Mouse (Mus musculus): Measurements from ENCODE around the gene Idh2. TPM values are rescaled to one million over a fixed set of nuclear protein-coding genes. Genes with fewer than 3 reads are reported as not detected.

The Idh2 gene
- polyA plus RNA-seq, 1 experiment from 2014 or later, result 629 TPM

GRCm38 (mm10) chr7:80111066-80112045 lies 3.8 kb downstream of the Idh2 start:
- Histone ChIP-seq H3K4me2 (no peak overlapping the region; the same call in 1 of the 2 replicates), H3K9me3 (ENCODE audit: low read depth, low read length) (no peaks in the 10 kb centered on the region), H3K27ac (ENCODE audit: low read depth) (no peak overlapping the region), H3K4me3 (ENCODE audit: low read depth, low read length) (no peak overlapping the region), H3K4me1 (ENCODE audit: insufficient read depth) (peaks cover 14% of the 10 kb centered on the region), H3K36me3 (ENCODE audit: insufficient read depth) (peaks cover 29% of the 10 kb centered on the region), H3K27me3 (ENCODE audit: insufficient read depth, low read length) (no peaks in the 10 kb centered on the region), H3K9ac (no peak overlapping the region)
- DNase-seq (no peak), ATAC-seq (ENCODE audit: insufficient read depth) (no peak)
- TF ChIP-seq CTCF (IDR thresholded peaks at IDR 0.05; ENCODE audit: low read depth), result no peak
- 67% methylated on average over 9 of the region's 9 CpGs for WGBS

DNA sequence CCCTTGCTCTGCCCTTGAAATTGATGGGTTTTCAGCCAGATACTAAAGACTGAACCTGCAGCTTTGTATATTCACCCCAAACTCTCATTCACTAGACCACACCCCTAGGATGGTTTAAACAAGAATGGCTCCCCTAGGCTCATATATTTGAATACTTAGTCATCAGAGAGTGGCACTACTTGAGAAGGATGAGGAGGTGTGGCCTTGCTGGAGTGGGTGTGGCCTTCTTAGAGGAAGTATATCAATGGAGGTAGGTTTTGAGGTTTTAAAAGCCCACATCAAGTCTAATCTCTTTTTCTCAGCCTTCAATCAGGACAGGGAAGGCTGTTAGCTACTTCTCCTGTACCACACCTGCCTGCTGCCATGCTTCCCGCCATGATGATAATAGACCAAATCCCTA lies 8.8 kb downstream of the Idh2 start:
- ATAC-seq (ENCODE audit: insufficient read depth) (no peak), DNase-seq (no peak)
- H3K4me3 ChIP-seq (ENCODE audit: low read depth, low read length), result no peak overlapping the region
- H3K27ac ChIP-seq (ENCODE audit: low read depth), result no peak overlapping the region
- TF ChIP-seq CTCF (IDR thresholded peaks at IDR 0.05; ENCODE audit: low read depth), result no peak
- no peak overlapping the region for H3K9ac ChIP-seq
- peaks cover 57% of the 10 kb centered on the region for H3K36me3 ChIP-seq (ENCODE audit: insufficient read depth)
- 90% methylated on average over 1 of the region's 1 CpGs for WGBS
- H3K4me2 ChIP-seq, result no peak overlapping the region
- no peaks in the 10 kb centered on the region for H3K9me3 ChIP-seq (ENCODE audit: low read depth, low read length)
- no peaks in the 10 kb centered on the region for H3K27me3 ChIP-seq (ENCODE audit: insufficient read depth, low read length)
- H3K4me1 ChIP-seq (ENCODE audit: insufficient read depth), result no peaks in the 10 kb centered on the region

- WGBS, result 92% methylated on average over 4 of the region's 4 CpGs
- Histone ChIP-seq H3K4me2 (no peak overlapping the region), H3K4me3 (ENCODE audit: low read depth, low read length) (no peak overlapping the region), H3K9ac (no peak overlapping the region), H3K27ac (ENCODE audit: low read depth) (no peak overlapping the region), H3K9me3 (ENCODE audit: low read depth, low read length) (no peaks in the 10 kb centered on the region), H3K36me3 (ENCODE audit: insufficient read depth) (peaks cover 63% of the 10 kb centered on the region), H3K27me3 (ENCODE audit: insufficient read depth, low read length) (no peaks in the 10 kb centered on the region), H3K4me1 (ENCODE audit: insufficient read depth) (no peaks in the 10 kb centered on the region)
- DNase-seq, result no peak
- TF ChIP-seq CTCF (IDR thresholded peaks at IDR 0.05; ENCODE audit: low read depth), result no peak
- ATAC-seq (ENCODE audit: insufficient read depth), result no peak
Observed at GRCm38 (mm10) chr7:80105637-80106390, 9.4 kb downstream of the Idh2 start.

DNA sequence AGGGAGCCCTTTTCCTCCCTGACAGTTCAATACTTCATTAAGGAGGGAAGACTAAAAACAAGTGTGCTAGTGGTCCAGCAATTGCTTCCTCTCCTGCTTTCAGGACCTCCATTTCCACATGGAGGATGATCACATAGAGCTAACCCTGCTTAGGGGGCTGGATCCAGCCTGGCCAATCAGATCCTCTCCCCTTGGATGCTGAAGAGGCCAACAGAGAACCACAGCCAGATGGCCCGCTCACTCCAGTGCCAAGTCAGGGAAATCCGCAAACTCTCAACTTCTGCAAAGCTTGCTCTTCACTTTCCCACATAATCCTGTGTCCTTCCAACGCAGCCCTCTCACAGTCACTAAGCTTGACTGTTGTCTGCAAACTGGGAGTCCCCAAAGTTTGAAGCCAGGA lies 11.9 kb downstream of the Idh2 start:
- Histone ChIP-seq H3K9ac (no peak overlapping the region), H3K4me1 (ENCODE audit: insufficient read depth) (no peaks in the 10 kb centered on the region), H3K4me3 (ENCODE audit: low read depth, low read length) (no peak overlapping the region), H3K36me3 (ENCODE audit: insufficient read depth) (peaks cover 74% of the 10 kb centered on the region), H3K4me2 (no peak overlapping the region), H3K27me3 (ENCODE audit: insufficient read depth, low read length) (no peaks in the 10 kb centered on the region), H3K9me3 (ENCODE audit: low read depth, low read length) (no peaks in the 10 kb centered on the region), H3K27ac (ENCODE audit: low read depth) (no peak overlapping the region)
- WGBS, result 80% methylated on average over 3 of the region's 3 CpGs
- ATAC-seq (ENCODE audit: insufficient read depth) (no peak), DNase-seq (no peak)
- TF ChIP-seq CTCF (IDR thresholded peaks at IDR 0.05; ENCODE audit: low read depth), result no peak

DNA sequence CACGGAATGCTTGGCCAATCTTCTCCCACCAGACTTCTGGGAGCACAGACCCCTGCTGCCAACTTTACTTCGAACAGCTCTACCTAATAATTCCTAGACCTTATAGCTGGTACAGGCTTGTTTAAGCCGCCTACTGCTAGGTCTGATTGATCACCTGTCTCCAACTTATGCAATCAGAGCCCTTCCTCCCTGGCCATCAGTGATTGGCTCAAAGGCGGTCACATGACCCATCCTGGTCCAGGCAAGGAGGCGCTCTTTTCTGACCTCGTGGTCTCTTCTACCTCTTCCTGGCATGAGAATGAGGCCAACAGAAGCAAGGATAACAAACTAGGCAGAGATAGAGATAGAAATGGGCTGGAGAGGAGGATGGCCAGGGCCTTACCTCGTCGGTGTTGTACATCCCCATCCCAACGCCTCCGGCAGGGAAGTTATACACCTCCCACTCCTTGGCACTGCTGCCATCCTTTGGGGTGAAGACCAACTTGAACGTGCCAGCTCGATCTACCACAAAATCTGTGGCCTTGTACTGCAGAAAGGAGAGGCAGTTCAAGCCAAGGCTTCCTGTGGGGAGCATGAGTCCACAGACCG lies 16.7 kb downstream of the Idh2 start:
- H3K9me3 ChIP-seq (ENCODE audit: low read depth, low read length), result no peaks in the 10 kb centered on the region
- no peaks in the 10 kb centered on the region for H3K27me3 ChIP-seq (ENCODE audit: insufficient read depth, low read length)
- no peak for DNase-seq
- no peak overlapping the region for H3K9ac ChIP-seq
- no peaks in the 10 kb centered on the region for H3K4me1 ChIP-seq (ENCODE audit: insufficient read depth)
- whole genome bisulfite sequencing, result 88% methylated on average over 13 of the region's 13 CpGs
- H3K27ac ChIP-seq (ENCODE audit: low read depth), result no peak overlapping the region
- ATAC-seq (ENCODE audit: insufficient read depth), result no peak
- no peak for TF ChIP-seq CTCF (IDR thresholded peaks at IDR 0.05; ENCODE audit: low read depth)
- no peak overlapping the region for H3K4me2 ChIP-seq
- H3K36me3 ChIP-seq (ENCODE audit: insufficient read depth), result peaks cover 99% of the 10 kb centered on the region
- no peak overlapping the region for H3K4me3 ChIP-seq (ENCODE audit: low read depth, low read length)

- 92% methylated on average over 20 of the region's 20 CpGs for WGBS
- Histone ChIP-seq H3K9ac (no peak overlapping the region), H3K36me3 (ENCODE audit: insufficient read depth) (peaks cover 100% of the 10 kb centered on the region), H3K27me3 (ENCODE audit: insufficient read depth, low read length) (no peaks in the 10 kb centered on the region), H3K4me3 (ENCODE audit: low read depth, low read length) (no peak overlapping the region), H3K4me1 (ENCODE audit: insufficient read depth) (no peaks in the 10 kb centered on the region), H3K27ac (ENCODE audit: low read depth) (no peak overlapping the region), H3K9me3 (ENCODE audit: low read depth, low read length) (no peaks in the 10 kb centered on the region), H3K4me2 (no peak overlapping the region)
- DNase-seq (no peak), ATAC-seq (ENCODE audit: insufficient read depth) (no peak)
- no peak for TF ChIP-seq CTCF (IDR thresholded peaks at IDR 0.05; ENCODE audit: low read depth)
Observed at GRCm38 (mm10) chr7:80095598-80096309, 19.4 kb downstream of the Idh2 start.
